Mouse (Mus musculus): Measurements from ENCODE around the gene Scd2. TPM values are rescaled to one million over a fixed set of nuclear protein-coding genes. Genes with fewer than 3 reads are reported as not detected.

Gene Scd2
- total RNA-seq (2023; ENCODE audit: inconsistent age): 30.8 to 45.6 TPM (median 37.3 TPM) in 4 replicates

DNA sequence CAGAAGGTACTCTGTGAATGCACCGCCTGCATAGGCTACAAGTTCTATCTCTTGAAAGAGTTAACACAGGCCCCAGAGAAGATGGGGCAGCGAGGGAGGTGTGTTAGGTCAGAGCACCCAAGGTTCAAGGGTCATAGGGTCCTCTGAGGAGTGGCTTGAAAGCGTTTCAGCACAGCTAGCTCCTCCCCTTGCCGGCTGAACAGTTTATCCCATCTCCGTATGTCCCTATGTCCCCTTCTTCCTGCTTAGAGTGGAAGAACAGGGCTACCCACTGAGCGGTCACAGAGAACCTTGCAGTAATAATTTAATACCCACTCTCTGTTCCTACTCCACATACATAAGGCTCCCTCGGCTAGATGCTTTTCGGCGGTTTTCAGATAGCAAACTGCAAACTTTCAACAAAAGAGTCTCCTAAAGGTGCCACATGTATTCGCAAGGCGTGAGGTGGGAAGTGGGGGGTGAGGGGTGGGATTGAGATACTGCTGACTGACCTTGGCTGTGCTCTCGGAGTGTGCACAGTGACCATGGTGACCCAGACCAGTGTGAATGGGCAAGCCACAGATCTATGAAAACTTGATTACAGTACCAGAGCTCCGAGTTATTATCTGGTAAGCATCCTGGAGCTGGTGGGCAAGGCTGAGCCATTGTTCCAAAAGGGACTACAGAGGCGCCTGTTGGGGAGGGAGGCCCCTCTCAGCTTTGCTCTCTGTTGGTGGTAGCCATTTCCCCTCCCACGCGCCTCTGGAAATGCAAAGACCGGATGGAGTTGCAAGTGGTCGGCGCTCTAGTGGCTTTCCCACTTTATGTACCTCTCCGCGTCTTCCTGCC, at the start of gene Scd2:
TSS of gene Scd2 (plus strand) at position 734 of the 828 bp plus-strand sequence.

GRCm38 (mm10) chr19:44332833-44333623, 39.6 kb downstream of the Scd2 start, which contains the start of gene Scd4:
Gene Scd4 (plus strand): TSS chr19:44333092.

Other genes with a start within 250 kb of the Scd2 start
- gene Erlin1, start 223.9 kb upstream of the Scd2 start, total RNA-seq (2023; ENCODE audit: inconsistent age): 20.7 to 22.3 TPM (median 22.1 TPM) in 4 replicates
- 77.9 to 88.7 TPM (median 85.6 TPM) in 4 replicates for gene Chuk, start 186.2 kb upstream of the Scd2 start, total RNA-seq (2023; ENCODE audit: inconsistent age)
- gene Cwf19l1, start 157.8 kb upstream of the Scd2 start, total RNA-seq (2023; ENCODE audit: inconsistent age): 27.2 to 32.4 TPM (median 30.7 TPM) in 4 replicates
- 86.7 to 110 TPM (median 93.0 TPM) in 4 replicates for gene Bloc1s2, start 147.2 kb upstream of the Scd2 start, total RNA-seq (2023; ENCODE audit: inconsistent age)
- gene Pkd2l1, start 101.2 kb upstream of the Scd2 start, total RNA-seq (2023; ENCODE audit: inconsistent age): not detected in 4 replicates
- gene Scd3, start 90.4 kb upstream of the Scd2 start, total RNA-seq (2023; ENCODE audit: inconsistent age): not detected in 4 replicates
- 1.2 to 2.3 TPM (median 1.4 TPM) in 4 replicates for gene Scd4, start 39.4 kb downstream of the Scd2 start, total RNA-seq (2023; ENCODE audit: inconsistent age)
- 946 to 1,048 TPM (median 1,031 TPM) in 4 replicates for gene Scd1, start 114.2 kb downstream of the Scd2 start, total RNA-seq (2023; ENCODE audit: inconsistent age)
- not detected in 4 replicates for gene Wnt8b, start 199.8 kb downstream of the Scd2 start, total RNA-seq (2023; ENCODE audit: inconsistent age)